Comparison of ENCODE assay signal across 11 mouse cellular contexts in the genomic region with DNA sequence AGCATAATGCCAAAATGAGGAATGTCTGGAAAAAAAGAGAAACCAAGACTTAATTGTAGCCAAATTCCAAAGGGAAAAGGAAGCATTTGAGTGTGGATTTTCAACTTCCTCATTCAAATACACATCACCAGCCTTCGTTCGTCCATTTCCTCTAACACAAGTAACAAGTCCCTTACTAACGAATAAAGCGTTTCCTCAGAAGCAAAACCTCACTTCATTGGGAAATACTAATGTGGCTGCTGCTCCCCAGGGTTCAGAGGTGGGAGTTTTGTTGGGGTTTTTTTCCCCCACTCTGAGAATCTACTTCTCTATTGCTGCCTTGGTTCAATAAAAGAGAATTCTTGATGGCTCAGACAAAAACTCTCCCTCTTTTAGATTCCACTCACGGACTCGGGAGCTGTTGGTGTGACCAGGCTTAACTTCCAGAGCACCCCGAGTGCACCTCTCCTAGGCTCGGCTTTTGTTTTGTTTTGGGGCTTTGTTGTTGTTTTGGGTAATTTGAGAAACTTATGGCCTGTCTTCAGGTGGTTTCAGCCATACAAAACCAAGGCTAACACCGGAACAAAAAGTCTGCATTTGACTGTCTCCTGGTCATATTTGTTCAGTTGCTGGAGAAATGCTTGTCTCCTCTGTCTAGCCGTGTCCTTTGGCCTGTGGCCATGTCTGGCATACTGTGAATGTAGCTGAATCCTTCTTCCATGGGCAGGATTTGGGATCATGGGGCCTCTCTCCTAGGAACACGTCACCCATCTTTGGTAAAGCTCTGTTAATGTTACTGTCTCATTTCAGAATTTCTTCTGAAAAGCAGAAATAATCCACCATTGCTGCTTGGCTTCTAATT.
DNase-seq lines count a peak whose midpoint lies in the region; ATAC-seq lines count a peak whose summit lies in the region.
"Had no signal": no experiment of that assay in that cellular context is flagged by ENCODE, and none has a peak within 500 bp of the region (broad histone marks: within the 10 kb centered on the region; RNA-seq: fewer than 3 reads in every experiment).

No protein-coding gene starts in this region.

- H3K27me3 ChIP-seq in heart, embryonic 12.5 days (replicated peaks) = no peaks in the 10 kb centered on the region
- H3K27me3 ChIP-seq in hindbrain, embryonic 12.5 days = no peaks in the 10 kb centered on the region
- no peaks in the 10 kb centered on the region for H3K27me3 ChIP-seq in midbrain, embryonic 12.5 days
- peaks cover 5% of the 10 kb centered on the region; the same call in 1 of the 2 replicates for H3K27me3 ChIP-seq in embryonic facial prominence, embryonic 10.5 days (replicated peaks; ENCODE audit: low read depth, poor library complexity, severe bottlenecking)
- H3K27me3 ChIP-seq: megakaryocyte, embryonic 14.5 days had no signal

- H3K27ac ChIP-seq in heart, embryonic 12.5 days (ENCODE audit: poor library complexity, severe bottlenecking) = no peak overlapping the region
- no peak overlapping the region for H3K27ac ChIP-seq in hindbrain, embryonic 12.5 days
- peak overlapping the region; percentile 46; the same call in 1 of the 2 replicates for H3K27ac ChIP-seq in midbrain, embryonic 12.5 days (replicated peaks)
- H3K27ac ChIP-seq in embryonic facial prominence, embryonic 10.5 days (replicated peaks) = no peak overlapping the region

- WGBS in heart, embryonic 12.5 days = 60% methylated on average over 11 of the region's 11 CpGs
- WGBS in hindbrain, embryonic 12.5 days = 58% methylated on average over 11 of the region's 11 CpGs
- WGBS in midbrain, embryonic 12.5 days = 52% methylated on average over 11 of the region's 11 CpGs
- WGBS in embryonic facial prominence, embryonic 10.5 days = 62% methylated on average over 11 of the region's 11 CpGs

- peak; percentile 89 for DNase-seq in heart, adult 11 months
- no peak for DNase-seq in spleen, postnatal 10 days (ENCODE audit: low spot score in 2 of 2)
- no peak for DNase-seq in retina, embryonic 14.5 days (ENCODE audit: low spot score)
- DNase-seq in embryonic facial prominence, embryonic 10.5 days (ENCODE audit: low spot score) = no peak
- DNase-seq: spleen, adult 18-20 months had no signal

- H3K4me3 ChIP-seq in heart, embryonic 12.5 days = no peak overlapping the region
- no peak overlapping the region for H3K4me3 ChIP-seq in hindbrain, embryonic 12.5 days
- H3K4me3 ChIP-seq in midbrain, embryonic 12.5 days = no peak overlapping the region
- no peak overlapping the region for H3K4me3 ChIP-seq in embryonic facial prominence, embryonic 10.5 days
- H3K4me3 ChIP-seq: megakaryocyte, embryonic 14.5 days had no signal

- no peaks in the 10 kb centered on the region for H3K9me3 ChIP-seq in heart, embryonic 12.5 days (replicated peaks)
- H3K9me3 ChIP-seq in hindbrain, embryonic 12.5 days (replicated peaks) = no peaks in the 10 kb centered on the region
- H3K9me3 ChIP-seq in midbrain, embryonic 12.5 days = no peaks in the 10 kb centered on the region
- no peaks in the 10 kb centered on the region for H3K9me3 ChIP-seq in embryonic facial prominence, embryonic 10.5 days
- H3K9me3 ChIP-seq: G1E had no signal

- H3K4me1 ChIP-seq in heart, embryonic 12.5 days (replicated peaks) = 0 out of 2 replicates have a peak, but pooled peaks cover 2% of the 10 kb centered on the region
- H3K4me1 ChIP-seq in hindbrain, embryonic 12.5 days = peaks cover 2% of the 10 kb centered on the region; the same call in 1 of the 2 replicates
- H3K4me1 ChIP-seq in midbrain, embryonic 12.5 days = peaks cover 15% of the 10 kb centered on the region; the same call in 1 of the 2 replicates
- H3K4me1 ChIP-seq in embryonic facial prominence, embryonic 10.5 days = peaks cover 12% of the 10 kb centered on the region
- H3K4me1 ChIP-seq: megakaryocyte, embryonic 14.5 days had no signal

- no peak for ATAC-seq in heart, embryonic 12.5 days (ENCODE audit: insufficient number of reproducible peaks, low FRiP score)
- ATAC-seq in common myeloid progenitor, adult 5-6 weeks (replicated peaks; ENCODE audit: low read depth, poor library complexity, severe bottlenecking) = peak; percentile 50; the same call in 1 of the 2 replicates
- ATAC-seq in hindbrain, embryonic 12.5 days (ENCODE audit: low FRiP score) = peak; percentile 47; the same call in 1 of the 2 replicates
- ATAC-seq in midbrain, embryonic 12.5 days (ENCODE audit: low FRiP score, low read depth) = peak; percentile 76

- H3K9ac ChIP-seq in heart, embryonic 12.5 days = no peak overlapping the region
- no peak overlapping the region for H3K9ac ChIP-seq in hindbrain, embryonic 12.5 days
- no peak overlapping the region for H3K9ac ChIP-seq in midbrain, embryonic 12.5 days (replicated peaks)

- no peaks in the 10 kb centered on the region for H3K36me3 ChIP-seq in heart, embryonic 12.5 days
- no peaks in the 10 kb centered on the region for H3K36me3 ChIP-seq in hindbrain, embryonic 12.5 days
- H3K36me3 ChIP-seq in midbrain, embryonic 12.5 days = no peaks in the 10 kb centered on the region
- H3K36me3 ChIP-seq in embryonic facial prominence, embryonic 10.5 days (replicated peaks) = no peaks in the 10 kb centered on the region
- H3K36me3 ChIP-seq: G1E had no signal

- H3K4me2 ChIP-seq in heart, embryonic 12.5 days = no peak overlapping the region
- no peak overlapping the region for H3K4me2 ChIP-seq in hindbrain, embryonic 12.5 days (replicated peaks)
- no peak overlapping the region for H3K4me2 ChIP-seq in midbrain, embryonic 12.5 days (replicated peaks)
